Mouse (Mus musculus) lung, embryonic 15.5 days (tissue): ENCODE measurements at regions not wholly inside any gene's neighbourhood (a gene's known extent, or its start where the extent isn't known, plus 50 kb on each side); places are given as distances from the start of the nearest gene placed in this dataset.

ENCODE experiments used
- ATAC-seq: fragments of 200-750 bp; cut with Nextera tagmentation; 2 replicates; pipeline ENCODE4 v1.8.0; 2017; ENCODE audit warnings: moderate number of reproducible peaks, borderline replicate concordance; ENCODE audit not compliant: low FRiP score, low TSS enrichment; ENCODE audit errors: extremely low read depth
- H3K27ac ChIP-seq: fragments of 300-500 bp; sonication (generic); 2 replicates; pipeline ENCODE4 v1.5.1; 2015; ENCODE audit warnings: moderate library complexity, mild to moderate bottlenecking, inconsistent platforms
- H3K27me3 ChIP-seq: fragments of 300-500 bp; sonication (generic); 2 replicates; pipeline ENCODE4 v1.6.1; 2015; ENCODE audit warnings: inconsistent platforms
- H3K36me3 ChIP-seq: fragments of 300-500 bp; sonication (generic); 2 replicates; pipeline ENCODE4 v1.6.1; 2015; ENCODE audit warnings: inconsistent platforms
- H3K4me1 ChIP-seq: fragments of 300-500 bp; sonication (generic); 2 replicates; pipeline ENCODE4 v1.6.1; 2015; ENCODE audit warnings: inconsistent platforms
- H3K4me2 ChIP-seq: fragments of 300-500 bp; sonication (generic); 2 replicates; pipeline ENCODE4 v1.6.1; 2015; ENCODE audit warnings: inconsistent platforms, mild to moderate bottlenecking, moderate library complexity
- H3K4me3 ChIP-seq: fragments of 300-500 bp; sonication (generic); 2 replicates; pipeline ENCODE4 v1.5.1; 2015; ENCODE audit warnings: mild to moderate bottlenecking, inconsistent platforms
- H3K9ac ChIP-seq: fragments of 300-500 bp; sonication (generic); 2 replicates; pipeline ENCODE4 v1.6.1; 2015; ENCODE audit warnings: inconsistent platforms
- H3K9me3 ChIP-seq: fragments of 300-500 bp; sonication (generic); 2 replicates; pipeline ENCODE4 v1.6.1; 2016; ENCODE audit warnings: inconsistent platforms
- WGBS: fragments of 180-500 bp; shearing (Covaris S2); methylation state at CpG from one replicate; pipeline ENCODE4 v1.1.7; 2015; 5-methylcytosine and 5-hydroxymethylcytosine counted together

DNA sequence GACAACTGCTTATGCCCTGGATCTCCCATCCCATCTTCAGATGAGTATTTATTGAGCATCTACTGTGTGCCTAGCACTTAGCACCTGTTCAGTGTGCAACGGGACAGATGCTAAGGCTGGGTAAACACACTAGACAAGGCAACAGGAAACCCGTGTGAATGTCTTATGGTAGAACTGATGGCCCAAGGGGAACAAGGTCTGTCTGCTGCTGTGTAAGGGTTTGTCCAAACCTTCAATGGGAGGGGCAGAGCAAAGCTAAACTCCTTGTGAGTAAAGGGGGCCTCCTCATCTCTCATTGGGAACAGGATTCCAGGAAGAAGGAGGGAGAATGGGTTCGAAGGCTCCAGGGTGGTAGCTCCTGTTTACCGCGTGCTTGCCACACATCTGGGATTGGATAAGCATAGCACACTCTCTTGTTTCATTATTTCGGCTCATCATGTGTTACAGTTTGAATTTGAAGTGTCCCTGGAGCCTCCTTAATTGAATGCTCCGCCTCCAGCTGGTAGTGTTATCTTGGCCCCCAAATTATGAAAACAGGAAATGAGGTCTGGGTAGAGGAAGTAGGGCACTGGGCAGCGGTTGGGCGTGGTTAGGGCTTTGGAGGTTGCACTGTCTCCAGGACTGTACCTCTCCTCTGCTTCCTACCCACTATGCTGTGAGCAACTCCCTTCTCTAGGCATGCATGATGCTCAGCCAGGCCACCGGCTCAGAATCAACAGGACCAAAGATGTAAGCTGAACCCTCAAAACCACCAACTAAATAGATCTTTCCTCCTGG lies 348.9 kb upstream of the Tbx3 start:
- H3K4me3 ChIP-seq: no peak overlapping the region
- no peaks in the 10 kb centered on the region for H3K36me3 ChIP-seq
- 0 out of 2 replicates have a peak overlapping the region, but pooled peaks have one; percentile 18 for H3K27ac ChIP-seq
- H3K9me3 ChIP-seq: no peaks in the 10 kb centered on the region
- no peak overlapping the region for H3K4me2 ChIP-seq
- H3K4me1 ChIP-seq: peaks cover 19% of the 10 kb centered on the region; the same call in 1 of the 2 replicates
- H3K27me3 ChIP-seq: no peaks in the 10 kb centered on the region
- WGBS: 69% methylated on average over 10 of the region's 10 CpGs
- H3K9ac ChIP-seq: no peak overlapping the region
- no peak for ATAC-seq

DNA sequence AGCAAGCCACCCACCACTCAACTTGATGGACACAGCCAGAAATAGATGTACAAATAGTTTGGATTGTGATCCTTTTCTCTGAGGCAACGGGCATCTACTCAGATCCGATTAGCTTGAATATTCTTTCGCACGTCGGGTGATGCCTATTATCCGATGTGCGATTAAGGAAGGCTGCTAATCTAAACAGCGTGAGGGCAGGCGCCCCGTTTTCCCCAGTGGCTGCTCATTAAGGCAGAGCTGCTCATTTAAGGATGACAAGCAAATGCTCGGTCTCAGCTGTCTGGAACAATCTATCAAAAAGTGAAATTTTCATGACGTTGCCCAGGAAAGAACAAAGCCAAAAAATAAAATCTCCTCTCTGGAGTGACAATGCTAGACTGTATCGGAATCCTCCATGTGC lies 348.1 kb upstream of the Tbx3 start:
- H3K4me2 ChIP-seq: no peak overlapping the region
- H3K9me3 ChIP-seq: no peaks in the 10 kb centered on the region
- no peak overlapping the region for H3K9ac ChIP-seq
- no peaks in the 10 kb centered on the region for H3K27me3 ChIP-seq
- no peak overlapping the region for H3K4me3 ChIP-seq
- 66% methylated on average over 13 of the region's 13 CpGs for WGBS
- no peak overlapping the region for H3K27ac ChIP-seq
- no peaks in the 10 kb centered on the region for H3K36me3 ChIP-seq
- peaks cover 18% of the 10 kb centered on the region; the same call in 1 of the 2 replicates for H3K4me1 ChIP-seq
- no peak for ATAC-seq

GRCm38 (mm10) chr5:119325681-119326255 lies 344.7 kb upstream of the Tbx3 start:
- H3K36me3 ChIP-seq: no peaks in the 10 kb centered on the region
- H3K4me3 ChIP-seq: no peak overlapping the region
- no peak for ATAC-seq
- no peaks in the 10 kb centered on the region for H3K27me3 ChIP-seq
- WGBS: 74% methylated on average over 13 of the region's 13 CpGs
- peaks cover 14% of the 10 kb centered on the region; the same call in 1 of the 2 replicates for H3K4me1 ChIP-seq
- no peak overlapping the region for H3K27ac ChIP-seq
- H3K9me3 ChIP-seq: no peaks in the 10 kb centered on the region
- H3K4me2 ChIP-seq: no peak overlapping the region
- no peak overlapping the region for H3K9ac ChIP-seq

GRCm38 (mm10) chr5:119326895-119327294 lies 343.6 kb upstream of the Tbx3 start:
- H3K4me1 ChIP-seq: peaks cover 9% of the 10 kb centered on the region; the same call in 1 of the 2 replicates
- H3K36me3 ChIP-seq: no peaks in the 10 kb centered on the region
- no peaks in the 10 kb centered on the region for H3K9me3 ChIP-seq
- H3K4me3 ChIP-seq: no peak overlapping the region
- no peak for ATAC-seq
- no peak overlapping the region for H3K27ac ChIP-seq
- H3K4me2 ChIP-seq: no peak overlapping the region
- H3K9ac ChIP-seq: no peak overlapping the region
- H3K27me3 ChIP-seq: no peaks in the 10 kb centered on the region
- 79% methylated on average over 8 of the region's 8 CpGs for WGBS

DNA sequence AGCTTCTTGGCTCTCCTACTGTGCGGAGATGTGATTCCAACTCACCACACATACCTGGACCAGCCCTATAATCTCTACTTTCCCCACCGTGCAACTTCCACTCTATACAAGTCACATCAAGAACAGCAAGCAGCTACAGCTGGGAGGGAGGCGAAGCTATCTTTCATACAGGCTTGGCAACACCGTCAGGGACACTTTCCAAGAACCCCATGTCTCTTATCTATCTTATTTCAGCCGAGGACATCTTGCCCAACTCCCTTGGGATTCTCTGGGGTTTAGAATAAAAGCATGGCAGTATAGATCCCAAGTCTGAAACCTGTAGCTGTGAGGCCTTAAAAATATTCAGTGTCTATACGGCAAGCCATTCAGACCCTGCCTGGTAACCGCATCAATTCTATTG lies 341.5 kb upstream of the Tbx3 start:
- Histone ChIP-seq H3K4me2 (no peak overlapping the region), H3K36me3 (no peaks in the 10 kb centered on the region), H3K4me3 (no peak overlapping the region), H3K9ac (no peak overlapping the region), H3K27ac (no peak overlapping the region), H3K9me3 (no peaks in the 10 kb centered on the region), H3K27me3 (no peaks in the 10 kb centered on the region), H3K4me1 (peaks cover 9% of the 10 kb centered on the region; the same call in 1 of the 2 replicates)
- 71% methylated on average over 7 of the region's 7 CpGs for whole genome bisulfite sequencing
- no peak for ATAC-seq

DNA sequence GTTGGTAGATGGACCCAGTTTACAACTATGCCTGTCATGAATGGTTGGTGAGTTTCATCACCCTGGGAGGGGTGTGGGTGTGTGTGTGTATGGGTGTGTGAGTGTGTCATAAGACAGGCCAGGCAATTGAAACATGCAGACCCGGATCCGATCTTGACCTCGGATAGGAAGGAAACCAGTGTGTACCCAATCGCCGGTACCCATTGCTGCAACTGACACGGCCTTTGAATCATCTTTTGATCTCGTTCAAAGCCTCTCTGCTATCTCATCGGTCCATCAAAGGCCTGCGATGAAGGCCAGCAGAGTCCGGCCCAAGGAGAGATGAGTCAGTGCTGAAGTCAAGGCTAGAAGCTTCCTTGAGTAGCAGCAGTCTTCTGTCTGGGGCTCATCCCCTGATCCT lies 341.1 kb upstream of the Tbx3 start:
- Histone ChIP-seq H3K36me3 (no peaks in the 10 kb centered on the region), H3K9ac (no peak overlapping the region), H3K4me1 (peaks cover 9% of the 10 kb centered on the region; the same call in 1 of the 2 replicates), H3K4me3 (no peak overlapping the region), H3K4me2 (no peak overlapping the region), H3K27ac (no peak overlapping the region), H3K9me3 (no peaks in the 10 kb centered on the region), H3K27me3 (no peaks in the 10 kb centered on the region)
- 80% methylated on average over 10 of the region's 10 CpGs for WGBS
- ATAC-seq: no peak

DNA sequence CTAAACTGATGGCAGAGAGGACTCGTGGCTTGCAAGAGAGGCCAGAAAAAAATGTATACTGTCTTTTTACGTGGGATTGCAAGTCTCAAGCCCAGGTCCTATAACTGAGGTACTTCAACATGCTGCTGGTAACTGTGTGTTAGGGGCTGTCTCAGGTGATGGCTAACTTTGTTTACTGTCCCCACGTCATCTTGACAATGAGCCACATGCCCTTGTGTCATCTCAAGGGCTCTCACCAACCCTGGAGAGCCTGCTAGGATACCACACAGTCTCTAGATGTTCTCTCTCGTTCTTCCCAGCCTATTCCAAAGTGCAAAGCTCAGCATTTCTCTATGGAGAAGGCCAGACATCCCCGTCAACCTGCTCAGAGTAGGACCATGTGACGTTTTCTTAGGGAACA lies 340.6 kb upstream of the Tbx3 start:
- H3K9me3 ChIP-seq: no peaks in the 10 kb centered on the region
- H3K4me3 ChIP-seq: no peak overlapping the region
- no peak for ATAC-seq
- peaks cover 9% of the 10 kb centered on the region; the same call in 1 of the 2 replicates for H3K4me1 ChIP-seq
- no peak overlapping the region for H3K27ac ChIP-seq
- no peaks in the 10 kb centered on the region for H3K36me3 ChIP-seq
- H3K9ac ChIP-seq: no peak overlapping the region
- 77% methylated on average over 6 of the region's 6 CpGs for WGBS
- no peaks in the 10 kb centered on the region for H3K27me3 ChIP-seq
- H3K4me2 ChIP-seq: no peak overlapping the region

DNA sequence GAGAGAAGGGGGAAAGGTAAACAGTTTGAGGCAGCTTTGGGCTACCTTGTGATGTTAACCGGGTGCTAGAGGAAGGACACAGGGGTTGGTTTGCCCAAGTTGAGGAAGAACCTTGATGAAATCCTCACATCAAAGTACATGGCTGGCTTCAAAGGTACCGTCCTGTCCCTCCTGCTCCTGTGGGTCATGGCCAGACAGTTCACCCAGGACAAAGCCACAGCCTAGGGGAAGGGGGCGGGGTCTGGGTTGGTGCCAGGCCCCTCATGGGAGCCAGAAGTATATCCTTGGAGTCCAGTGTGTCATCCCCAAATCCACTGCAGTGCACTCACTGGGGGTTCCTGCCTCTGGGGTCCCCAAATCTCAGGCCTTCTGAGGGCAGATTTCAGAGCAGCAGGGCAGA lies 339.0 kb upstream of the Tbx3 start:
- no peaks in the 10 kb centered on the region for H3K9me3 ChIP-seq
- no peaks in the 10 kb centered on the region for H3K27me3 ChIP-seq
- H3K36me3 ChIP-seq: no peaks in the 10 kb centered on the region
- no peak overlapping the region for H3K9ac ChIP-seq
- H3K4me3 ChIP-seq: no peak overlapping the region
- H3K4me2 ChIP-seq: no peak overlapping the region
- no peak for ATAC-seq
- H3K4me1 ChIP-seq: 0 out of 2 replicates have a peak, but pooled peaks cover under 1% of the 10 kb centered on the region
- 30% methylated on average over 3 of the region's 3 CpGs for WGBS
- no peak overlapping the region for H3K27ac ChIP-seq

DNA sequence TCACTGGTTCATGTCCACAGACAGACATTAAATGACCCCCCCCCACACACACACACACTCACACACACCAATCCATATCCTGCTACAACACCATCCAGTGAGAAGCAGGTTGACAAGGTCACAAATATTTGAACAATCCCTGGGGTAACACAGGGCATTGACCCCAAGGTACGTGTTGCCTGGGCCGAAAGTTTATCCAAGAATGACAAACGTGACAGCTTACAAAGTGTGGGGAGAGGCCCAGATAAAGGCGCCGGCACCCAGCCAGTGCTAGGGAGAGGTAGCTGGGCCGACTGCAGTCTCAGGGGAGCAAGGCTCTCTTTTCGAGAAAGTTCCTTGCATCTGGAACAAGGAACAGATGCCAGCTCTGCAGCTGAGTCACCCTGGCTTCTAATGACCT lies 337.8 kb upstream of the Tbx3 start:
- Histone ChIP-seq H3K4me2 (no peak overlapping the region), H3K36me3 (no peaks in the 10 kb centered on the region), H3K27ac (no peak overlapping the region), H3K4me3 (no peak overlapping the region), H3K4me1 (no peaks in the 10 kb centered on the region), H3K9ac (no peak overlapping the region), H3K9me3 (no peaks in the 10 kb centered on the region), H3K27me3 (no peaks in the 10 kb centered on the region)
- WGBS: 15% methylated on average over 7 of the region's 7 CpGs
- no peak for ATAC-seq

- Histone ChIP-seq H3K4me3 (no peak overlapping the region), H3K4me2 (no peak overlapping the region), H3K9me3 (no peaks in the 10 kb centered on the region), H3K36me3 (no peaks in the 10 kb centered on the region), H3K27ac (no peak overlapping the region), H3K4me1 (no peaks in the 10 kb centered on the region), H3K27me3 (no peaks in the 10 kb centered on the region), H3K9ac (no peak overlapping the region)
- no peak for ATAC-seq
- 84% methylated on average over 2 of the region's 2 CpGs for WGBS
These were observed 335.3 kb upstream of the Tbx3 start for GRCm38 (mm10) chr5:119335211-119335610.

GRCm38 (mm10) chr5:119335979-119336378 lies 334.5 kb upstream of the Tbx3 start:
- Histone ChIP-seq H3K27ac (no peak overlapping the region), H3K4me2 (no peak overlapping the region), H3K36me3 (no peaks in the 10 kb centered on the region), H3K9me3 (no peaks in the 10 kb centered on the region), H3K27me3 (no peaks in the 10 kb centered on the region), H3K9ac (no peak overlapping the region), H3K4me3 (no peak overlapping the region), H3K4me1 (no peaks in the 10 kb centered on the region)
- ATAC-seq: no peak
- WGBS: 39% methylated on average over 6 of the region's 6 CpGs

DNA sequence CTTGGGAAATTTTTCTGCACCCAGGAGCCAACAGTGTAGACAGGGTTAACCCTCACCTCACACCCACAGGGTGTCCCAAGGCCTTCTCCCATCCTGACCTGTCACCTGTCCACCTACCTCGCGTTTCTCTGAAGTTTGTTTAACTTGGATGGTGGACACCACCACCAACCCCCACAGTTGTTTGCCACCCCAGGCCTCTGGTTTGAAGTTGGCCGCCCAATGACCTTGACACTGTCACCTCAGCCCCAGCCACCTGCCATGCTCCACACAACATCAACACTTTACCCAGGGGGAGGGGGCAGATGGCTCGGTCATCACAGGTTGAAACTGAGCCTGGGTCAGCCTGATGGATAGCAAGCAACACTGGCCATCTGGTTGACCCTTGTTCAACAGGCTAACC lies 332.7 kb upstream of the Tbx3 start:
- ATAC-seq: no peak

More for the DNA sequence above, 332.7 kb upstream of the Tbx3 start:
- Histone ChIP-seq H3K36me3 (no peaks in the 10 kb centered on the region), H3K9ac (no peak overlapping the region), H3K27me3 (no peaks in the 10 kb centered on the region), H3K4me3 (no peak overlapping the region), H3K27ac (no peak overlapping the region), H3K9me3 (no peaks in the 10 kb centered on the region), H3K4me2 (no peak overlapping the region), H3K4me1 (no peaks in the 10 kb centered on the region)
- 63% methylated on average over 4 of the region's 4 CpGs for WGBS
